Mouse (Mus musculus) retina, postnatal 1 day (tissue): ENCODE measurements around the gene Nt5dc1.
"Not testable (repeated sequence)": the region's sequence is repeated elsewhere in the genome, so short reads cannot be mapped to it uniquely, and the experiment has no call there.

Source experiments
- DNase-seq: peaks from one replicate; pipeline ENCODE4 v3.0.0-alpha.2; 2012

The Nt5dc1 gene

DNA sequence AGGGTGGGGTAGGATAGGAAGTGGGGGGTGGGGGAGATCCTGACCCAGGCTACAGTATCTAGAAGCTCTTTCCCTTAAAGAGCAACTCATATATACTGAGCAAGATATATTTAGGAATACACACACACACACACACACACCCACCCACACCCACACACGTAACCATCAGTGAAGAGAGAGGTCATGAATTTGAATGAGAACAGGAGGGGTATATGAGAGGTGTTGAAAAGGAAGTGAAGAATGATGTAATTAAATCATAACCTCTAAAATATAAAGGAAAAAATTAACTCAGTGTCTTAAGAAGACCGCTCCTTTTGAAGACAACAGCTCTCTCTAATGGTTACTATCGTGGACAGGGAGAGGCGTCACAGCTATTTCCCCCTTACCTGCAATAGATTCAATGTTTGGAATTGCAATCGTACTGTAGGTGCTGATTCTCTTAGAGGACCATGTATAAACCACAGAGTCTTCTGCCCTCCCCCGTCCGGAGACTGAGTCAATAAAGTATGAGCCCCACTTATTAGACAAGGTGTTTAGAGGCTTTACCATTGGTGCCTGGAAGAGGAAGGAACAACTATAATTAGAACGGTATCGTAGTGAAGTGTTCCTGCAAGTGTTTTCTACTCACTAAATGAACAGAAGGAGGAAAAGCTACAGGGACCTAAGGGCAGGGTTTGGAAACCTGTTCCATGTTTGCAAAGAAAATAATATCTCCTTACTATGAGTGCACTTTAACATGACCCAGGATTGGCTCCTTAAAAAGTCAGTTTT is 108.3 kb downstream of the Nt5dc1 start:
- no peak for DNase-seq

DNA sequence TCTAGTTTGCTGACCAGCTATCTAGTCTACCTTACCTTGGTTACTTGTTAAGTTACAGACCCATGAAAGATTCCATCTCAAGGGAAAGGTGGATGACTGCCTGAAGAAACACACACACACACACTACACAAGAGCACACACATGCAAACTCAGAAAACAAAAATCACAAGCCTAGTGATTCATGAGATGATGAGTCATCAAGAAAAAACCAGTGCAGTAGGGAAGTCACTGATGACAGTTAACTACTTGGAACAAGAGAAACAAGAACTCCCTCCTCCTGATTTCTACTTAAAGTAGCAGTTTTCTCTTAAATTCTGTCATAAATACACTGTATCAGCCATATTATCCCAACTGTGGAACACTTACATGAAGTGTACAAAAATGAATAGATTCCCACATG is 111.3 kb downstream of the Nt5dc1 start:
- DNase-seq, result no peak

DNA sequence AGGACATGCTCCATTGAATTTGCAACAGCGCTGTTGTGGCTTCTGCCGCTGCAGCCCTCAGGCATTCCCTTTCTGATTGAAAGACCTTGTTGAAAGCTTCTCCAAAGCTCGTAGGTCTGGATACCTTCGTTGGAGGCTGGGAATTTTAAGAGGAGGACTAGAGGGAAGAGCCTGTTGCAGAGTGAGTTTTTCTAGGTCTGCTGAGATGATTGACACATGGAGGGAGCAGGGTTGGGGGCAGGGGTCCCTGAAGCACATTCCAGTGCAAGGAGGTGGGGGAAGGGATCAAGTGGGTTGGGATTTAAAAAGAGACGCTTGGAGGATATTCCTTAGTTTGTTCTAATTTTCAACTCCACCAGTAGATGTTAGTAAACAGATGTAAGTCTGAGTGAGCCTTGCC is 118.0 kb downstream of the Nt5dc1 start:
- peak; percentile 48 for DNase-seq

DNA sequence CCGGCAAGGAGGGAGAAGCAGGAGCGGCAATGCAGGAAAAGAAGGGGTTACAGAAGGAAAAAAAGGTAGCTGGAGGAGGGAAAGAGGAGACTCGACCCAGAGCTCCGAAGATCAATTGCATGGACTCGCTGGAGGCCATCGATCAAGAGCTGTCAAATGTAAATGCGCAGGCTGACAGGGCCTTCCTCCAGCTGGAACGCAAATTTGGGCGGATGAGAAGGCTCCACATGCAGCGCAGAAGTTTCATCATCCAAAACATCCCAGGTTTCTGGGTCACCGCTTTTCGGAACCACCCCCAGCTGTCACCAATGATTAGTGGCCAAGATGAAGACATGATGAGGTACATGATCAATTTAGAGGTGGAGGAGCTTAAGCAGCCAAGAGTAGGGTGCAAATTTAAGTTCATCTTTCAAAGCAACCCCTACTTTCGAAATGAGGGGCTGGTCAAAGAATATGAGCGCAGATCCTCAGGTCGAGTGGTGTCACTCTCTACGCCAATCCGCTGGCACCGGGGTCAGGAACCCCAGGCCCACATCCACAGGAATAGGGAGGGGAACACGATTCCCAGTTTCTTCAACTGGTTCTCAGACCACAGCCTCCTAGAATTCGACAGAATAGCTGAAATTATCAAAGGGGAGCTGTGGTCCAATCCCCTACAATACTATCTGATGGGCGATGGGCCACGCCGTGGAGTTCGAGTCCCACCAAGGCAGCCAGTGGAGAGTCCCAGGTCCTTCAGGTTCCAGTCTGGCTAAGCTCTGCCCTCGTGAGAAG is 120.2 kb downstream of the Nt5dc1 start:
- peak; percentile 52 for DNase-seq

DNA sequence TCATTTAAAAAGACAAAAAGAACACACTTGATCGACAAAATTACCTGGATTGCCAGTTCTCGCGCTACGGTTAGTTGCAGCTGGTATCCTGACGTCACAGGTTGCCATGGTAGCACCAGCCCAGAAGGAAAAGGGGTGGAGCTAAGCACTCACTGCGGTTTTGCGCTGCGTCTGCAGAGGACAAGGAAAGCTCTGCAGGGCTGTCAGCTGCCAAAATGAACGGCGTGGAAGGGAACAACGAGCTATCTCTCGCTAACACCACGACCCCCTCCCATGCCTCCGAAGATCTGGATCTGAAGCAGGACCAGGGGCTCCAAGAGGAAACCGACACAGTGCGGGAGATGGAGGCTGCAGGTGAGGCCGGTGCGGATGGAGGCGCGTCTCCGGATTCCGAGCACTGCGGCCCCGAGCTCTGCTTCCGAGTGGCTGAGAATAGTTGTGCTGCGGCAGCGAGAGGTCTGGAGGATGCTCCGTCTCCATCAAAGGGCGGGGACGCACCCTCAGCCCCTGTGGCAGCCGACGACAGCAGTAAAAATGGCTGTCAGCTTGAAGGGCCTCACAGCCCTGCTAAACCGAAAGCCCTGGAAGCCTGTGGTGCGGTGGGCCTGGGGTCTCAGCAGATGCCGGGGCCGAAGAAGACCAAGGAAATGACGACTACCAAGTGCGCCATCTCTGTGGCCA is 120.9 kb downstream of the Nt5dc1 start, which contains the start of gene Tspyl4:
Gene Tspyl4 (plus strand): TSS at position 144 of the 681 bp plus-strand sequence.
- peak; percentile 97 for DNase-seq

DNA sequence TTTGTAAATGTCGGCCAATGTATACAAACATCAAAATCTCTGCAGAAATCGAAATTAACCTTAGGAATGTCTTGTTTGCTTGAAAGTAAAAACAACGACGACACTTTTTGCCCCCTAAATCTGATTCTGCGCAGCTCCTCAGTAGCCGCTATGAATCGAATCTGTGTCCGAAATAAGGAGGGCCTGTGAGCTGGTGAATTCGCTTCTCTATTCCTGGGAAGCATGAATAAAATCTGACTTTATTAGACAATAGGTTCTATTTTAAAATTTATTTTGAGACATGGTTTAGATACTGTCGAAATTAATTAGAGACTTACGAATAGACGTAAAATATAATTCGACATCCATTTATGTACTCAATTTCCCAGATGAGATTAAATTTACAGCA is 121.4 kb downstream of the Nt5dc1 start:
- DNase-seq, result no peak

DNA sequence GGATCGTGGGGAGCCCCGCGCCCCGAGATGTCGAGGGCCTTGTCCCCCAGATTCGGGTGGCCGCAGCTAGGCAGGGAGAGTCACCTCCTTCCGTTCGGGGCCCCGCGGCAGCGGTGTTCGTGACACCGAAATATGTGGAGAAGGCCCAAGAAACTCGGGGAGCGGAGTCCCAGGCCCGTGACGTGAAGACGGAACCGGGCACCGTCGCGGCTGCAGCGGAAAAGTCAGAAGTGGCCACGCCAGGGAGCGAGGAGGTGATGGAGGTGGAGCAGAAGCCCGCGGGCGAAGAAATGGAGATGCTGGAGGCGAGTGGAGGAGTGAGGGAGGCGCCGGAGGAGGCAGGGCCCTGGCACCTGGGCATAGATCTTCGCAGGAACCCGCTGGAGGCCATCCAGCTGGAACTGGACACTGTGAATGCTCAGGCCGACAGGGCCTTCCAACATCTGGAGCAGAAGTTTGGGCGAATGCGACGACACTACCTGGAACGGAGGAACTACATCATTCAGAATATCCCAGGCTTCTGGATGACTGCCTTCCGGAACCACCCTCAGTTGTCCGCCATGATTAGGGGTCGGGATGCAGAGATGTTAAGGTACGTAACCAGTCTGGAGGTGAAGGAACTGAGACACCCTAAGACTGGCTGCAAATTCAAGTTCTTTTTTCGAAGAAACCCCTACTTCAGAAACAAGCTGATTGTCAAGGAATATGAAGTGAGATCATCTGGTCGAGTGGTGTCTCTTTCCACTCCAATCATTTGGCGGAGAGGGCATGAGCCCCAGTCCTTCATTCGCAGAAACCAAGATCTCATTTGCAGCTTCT is 135.7 kb downstream of the Nt5dc1 start:
- DNase-seq, result no peak

DNA sequence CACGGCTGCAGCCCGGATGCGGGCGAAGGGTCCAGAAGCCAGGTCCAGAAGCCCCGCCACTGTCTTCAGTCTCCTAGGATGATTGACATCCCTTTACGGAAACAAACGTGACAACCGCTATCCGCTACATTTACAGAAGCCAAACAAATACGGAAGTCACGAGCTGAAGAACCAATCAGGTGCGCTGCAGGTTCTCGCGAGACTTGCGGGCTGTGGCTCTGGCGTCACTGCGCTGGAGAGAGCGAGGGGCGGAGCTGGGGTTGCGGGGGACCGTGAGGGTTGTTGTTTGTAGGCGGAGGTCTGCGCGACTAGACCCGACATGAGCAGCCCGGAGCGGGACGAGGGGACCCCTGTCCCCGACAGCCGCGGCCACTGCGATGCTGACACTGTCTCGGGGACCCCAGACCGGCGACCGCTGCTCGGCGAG is 136.4 kb downstream of the Nt5dc1 start, which contains the start of gene Tspyl1:
Gene Tspyl1 (plus strand): TSS at position 229 of the 427 bp plus-strand sequence.
- DNase-seq, result peak; percentile 99

DNA sequence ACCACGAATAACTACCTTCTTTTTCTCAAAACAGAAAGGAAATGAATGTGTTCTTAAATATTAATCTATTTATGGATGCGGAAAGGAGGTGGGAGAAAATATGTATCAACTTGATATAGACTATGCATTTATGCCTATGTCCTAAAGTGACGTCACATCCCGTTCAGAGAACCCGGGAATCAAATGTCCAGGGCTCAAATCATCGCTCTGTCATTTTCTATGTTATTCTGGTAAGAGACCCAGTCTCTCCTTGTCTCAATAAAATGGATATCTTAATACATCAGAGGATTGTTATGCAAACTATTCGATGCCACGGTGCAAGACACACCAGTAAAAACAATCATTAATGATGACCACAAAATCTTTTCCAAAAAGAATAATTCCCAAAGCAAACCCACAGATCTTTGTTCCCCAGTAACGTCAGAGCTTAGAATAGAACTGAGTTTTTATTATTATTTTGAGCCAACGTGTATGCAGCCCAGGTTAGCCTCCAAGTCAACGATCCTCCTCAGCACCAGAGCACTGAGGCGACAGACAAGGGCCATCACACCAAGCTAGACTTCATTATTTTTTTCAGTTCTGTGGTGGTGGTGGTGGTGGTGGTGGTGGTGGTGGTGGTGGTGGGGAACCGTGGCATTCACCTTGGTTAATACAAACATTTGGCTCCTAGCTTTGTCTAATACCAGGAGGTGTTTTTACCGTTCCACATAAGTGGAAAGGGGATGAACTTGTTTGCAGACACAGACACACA is 137.0 kb downstream of the Nt5dc1 start:
- peak; percentile 58 for DNase-seq

DNA sequence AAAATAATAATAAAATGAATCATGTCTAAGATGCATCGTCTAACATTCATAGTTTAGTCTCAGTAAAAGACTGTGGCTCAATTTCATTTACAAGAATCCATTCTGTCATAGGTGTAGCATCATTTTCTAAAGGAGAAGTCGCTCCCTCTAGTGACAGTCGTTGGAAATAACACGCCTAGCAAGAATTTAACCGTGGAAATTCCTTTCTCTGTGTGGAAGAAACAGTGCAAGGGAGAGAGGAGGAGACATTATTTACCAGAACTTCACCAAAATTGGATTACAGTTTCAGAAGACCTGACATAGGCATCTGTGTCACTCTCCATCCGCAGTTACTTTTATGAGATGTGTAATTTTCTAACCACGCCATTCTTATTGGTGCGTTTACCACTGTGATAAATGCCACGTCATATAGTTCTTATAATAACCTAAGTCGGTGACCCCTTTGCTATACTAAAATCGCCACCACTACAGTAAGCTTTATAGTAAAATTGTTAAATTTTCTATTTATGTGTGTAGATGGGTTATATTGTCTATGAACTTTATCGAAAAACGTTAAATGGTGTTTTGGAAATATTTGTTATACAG is 137.7 kb downstream of the Nt5dc1 start:
- DNase-seq, result peak; percentile 85

DNA sequence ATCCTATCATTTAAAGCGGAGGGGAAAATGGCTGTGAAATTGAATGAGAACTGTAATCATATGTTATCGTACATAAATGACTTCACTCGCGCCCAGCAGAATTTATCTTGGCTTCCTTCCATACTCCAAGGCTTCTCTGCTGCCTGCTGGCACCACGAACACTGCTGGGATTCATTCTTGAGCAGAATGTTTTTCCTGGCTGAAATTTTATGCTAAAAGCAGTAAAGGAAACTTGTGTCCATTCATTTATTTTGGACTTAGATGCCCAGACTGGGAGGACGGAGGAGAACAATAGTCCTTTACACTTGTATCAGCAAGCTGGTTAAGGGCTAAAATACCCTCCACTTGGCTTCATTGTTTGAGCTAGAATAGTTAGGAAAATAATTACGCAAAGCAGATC is 146.7 kb downstream of the Nt5dc1 start:
- DNase-seq, result no peak

DNA sequence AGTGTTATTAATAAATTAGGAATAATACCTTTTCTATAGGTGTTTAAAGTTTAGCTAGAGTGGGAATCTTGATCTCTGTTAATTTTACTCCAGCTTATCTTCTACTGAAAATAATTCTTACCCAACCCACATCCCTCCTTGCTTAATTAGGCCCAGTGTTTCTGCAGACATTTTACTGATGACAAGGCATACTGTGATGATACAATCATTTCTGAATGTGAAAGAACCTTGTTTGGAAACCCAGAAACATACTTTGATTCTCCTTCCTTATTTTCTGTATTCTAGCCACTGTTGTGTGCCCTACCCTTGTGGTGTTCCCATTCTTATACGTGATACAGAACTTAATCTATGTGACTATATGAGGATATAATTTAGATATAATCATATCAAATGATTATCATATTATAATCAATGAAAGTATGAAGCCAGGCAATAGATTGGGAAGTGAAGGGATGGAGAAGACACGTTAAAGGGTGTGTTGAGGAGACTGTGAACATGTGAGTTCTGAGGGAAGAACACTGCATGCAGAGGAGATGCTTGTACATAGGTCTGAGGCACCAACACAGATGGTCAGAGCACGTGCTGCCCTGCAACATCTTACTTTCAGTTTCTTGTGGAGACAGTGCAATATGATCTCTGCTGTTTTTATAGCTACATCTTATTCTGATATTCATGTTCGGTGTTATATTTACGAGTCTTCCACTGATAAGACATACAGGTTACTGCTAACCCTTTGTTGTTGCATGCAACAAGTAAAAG is 150.9 kb downstream of the Nt5dc1 start:
- no peak for DNase-seq

DNA sequence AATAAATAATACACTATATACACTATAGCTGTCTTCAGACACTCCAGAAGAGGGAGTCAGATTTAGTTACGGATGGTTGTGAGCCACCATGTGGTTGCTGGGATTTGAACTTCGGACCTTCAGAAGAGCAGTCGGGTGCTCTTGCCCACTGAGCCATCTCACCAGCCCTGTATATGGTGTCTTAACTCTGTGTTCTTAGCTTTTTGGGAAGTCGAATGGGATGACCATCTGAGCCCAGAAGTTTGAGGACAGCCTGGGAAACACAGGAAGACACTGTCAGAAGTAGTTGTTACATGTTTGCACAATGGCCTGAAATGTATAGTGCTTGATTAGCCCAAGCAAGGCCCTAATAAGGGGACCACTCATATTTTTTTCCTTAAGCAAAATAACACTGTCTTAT is 153.2 kb downstream of the Nt5dc1 start:
- no peak for DNase-seq

DNA sequence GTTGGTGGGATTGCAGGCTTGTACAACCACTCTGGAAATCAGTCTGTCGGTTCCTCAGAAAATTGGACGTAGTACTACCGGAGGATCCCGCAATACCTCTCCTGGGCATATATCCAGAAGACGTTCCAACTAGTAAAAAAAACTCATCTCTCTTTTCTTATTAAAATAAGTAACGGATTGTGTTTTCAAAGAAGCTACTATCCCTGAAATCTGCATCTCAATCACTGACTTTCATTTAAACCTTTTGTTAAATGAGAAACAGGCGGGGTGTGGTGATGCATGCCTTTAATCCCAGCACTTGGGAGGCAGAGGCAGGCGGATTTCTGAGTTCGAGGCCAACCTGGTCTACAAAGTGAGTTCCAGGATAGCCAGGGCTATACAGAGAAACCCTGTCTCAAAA is 165.5 kb downstream of the Nt5dc1 start:
- DNase-seq, result not testable (repeated sequence)

DNA sequence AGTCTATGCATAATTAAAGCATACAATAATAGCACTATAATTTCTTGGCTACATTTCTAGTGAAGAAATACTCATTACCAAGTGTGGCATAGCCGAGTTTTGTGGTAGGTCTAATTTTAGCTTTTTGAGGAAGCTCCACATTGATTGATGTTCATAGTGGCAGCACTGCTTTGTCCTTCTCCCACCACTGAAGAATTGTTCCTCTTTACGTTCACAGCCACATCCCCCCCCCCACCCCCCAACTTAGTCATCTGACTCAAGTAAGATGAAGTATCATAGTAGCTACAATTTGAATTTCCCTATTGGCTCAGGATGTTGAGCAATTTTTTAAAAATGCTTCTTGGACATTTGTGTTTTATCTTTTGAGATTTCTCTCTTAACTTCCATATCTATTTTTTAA is 168.8 kb downstream of the Nt5dc1 start:
- DNase-seq, result no peak

DNA sequence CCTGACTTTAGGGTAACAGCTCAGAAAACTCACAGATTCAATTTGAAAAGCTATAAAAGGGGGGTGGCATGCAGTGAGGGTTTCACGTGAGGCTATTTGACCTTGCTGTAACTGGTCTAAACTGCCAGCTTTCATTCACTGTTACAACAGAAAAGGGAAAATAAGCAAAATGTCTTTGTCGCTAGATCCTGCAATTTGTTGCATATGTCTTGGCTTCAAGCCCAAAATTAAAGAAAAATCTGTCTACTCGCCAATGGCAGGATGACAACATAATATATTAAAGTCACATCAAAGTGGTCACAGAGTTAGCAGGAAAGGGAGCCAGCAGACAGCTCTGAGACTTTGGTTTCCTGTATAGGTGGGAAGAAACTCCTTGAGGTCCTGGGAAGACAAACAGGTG is 170.6 kb downstream of the Nt5dc1 start:
- no peak for DNase-seq

DNA sequence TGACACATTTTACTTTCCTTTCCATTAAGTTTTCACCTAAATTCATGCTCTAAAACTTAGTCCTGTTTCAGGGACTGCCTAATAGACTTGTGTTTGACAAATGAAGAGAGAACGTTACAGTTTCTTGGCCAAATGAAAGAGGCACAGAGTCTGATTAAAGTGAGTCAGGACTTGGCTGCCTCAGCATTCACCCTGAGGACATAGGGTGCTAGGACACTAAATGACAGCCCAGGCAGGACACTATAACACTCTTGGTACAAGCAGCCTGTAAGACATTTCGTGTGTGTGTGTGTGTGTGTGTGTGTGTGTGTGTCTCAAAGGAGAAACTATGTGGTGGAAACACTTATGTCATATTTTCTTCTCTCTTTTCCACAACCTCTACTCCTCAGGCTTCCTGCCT is 172.2 kb downstream of the Nt5dc1 start:
- DNase-seq, result no peak

DNA sequence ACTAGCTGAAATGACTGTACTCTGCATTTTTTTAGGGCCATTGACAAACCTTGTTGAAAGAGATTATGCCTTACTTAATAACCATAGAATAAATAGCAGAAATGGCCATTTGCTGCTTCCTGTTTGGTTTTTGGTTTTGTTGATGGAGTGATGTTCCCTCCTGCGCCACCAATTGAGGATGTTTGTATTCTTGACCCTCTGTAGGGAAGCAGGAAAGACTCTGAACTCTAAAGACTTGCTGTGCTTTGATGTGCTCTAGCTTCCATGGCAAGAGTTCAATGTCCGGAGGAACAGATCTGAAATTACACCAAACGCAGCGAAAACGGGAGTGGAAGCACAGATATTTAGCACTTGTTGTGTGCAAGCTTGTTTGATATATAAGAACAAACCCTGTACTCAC is 173.6 kb downstream of the Nt5dc1 start:
- no peak for DNase-seq

DNA sequence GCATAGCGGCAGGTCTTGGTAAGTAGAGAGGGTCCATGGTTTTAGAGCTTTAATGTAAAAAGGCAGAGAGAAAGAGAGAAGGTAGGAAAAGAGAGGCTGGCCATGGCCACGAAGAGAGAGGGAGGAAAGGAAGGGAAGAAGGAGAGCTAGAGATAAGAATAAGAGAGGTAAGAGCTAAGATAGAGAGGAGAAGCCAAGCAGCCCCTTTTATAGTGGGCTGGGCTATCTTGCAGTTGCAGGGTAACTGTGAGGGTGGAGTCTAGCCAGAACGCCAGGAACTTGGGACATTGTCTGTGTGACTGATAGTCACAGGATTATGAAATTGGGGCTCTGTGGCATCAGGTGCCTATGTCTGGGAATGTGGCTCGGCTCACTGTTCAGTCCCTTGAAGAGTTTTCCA is 179.8 kb downstream of the Nt5dc1 start:
- DNase-seq, result no peak
